Mouse (Mus musculus): ENCODE data around the gene Arl13a. TPM values are rescaled to one million over a fixed set of nuclear protein-coding genes. Genes with fewer than 3 reads are reported as not detected.

Arl13a gene
- polyA plus RNA-seq, 1 experiment from 2014 or later = not detected

DNA sequence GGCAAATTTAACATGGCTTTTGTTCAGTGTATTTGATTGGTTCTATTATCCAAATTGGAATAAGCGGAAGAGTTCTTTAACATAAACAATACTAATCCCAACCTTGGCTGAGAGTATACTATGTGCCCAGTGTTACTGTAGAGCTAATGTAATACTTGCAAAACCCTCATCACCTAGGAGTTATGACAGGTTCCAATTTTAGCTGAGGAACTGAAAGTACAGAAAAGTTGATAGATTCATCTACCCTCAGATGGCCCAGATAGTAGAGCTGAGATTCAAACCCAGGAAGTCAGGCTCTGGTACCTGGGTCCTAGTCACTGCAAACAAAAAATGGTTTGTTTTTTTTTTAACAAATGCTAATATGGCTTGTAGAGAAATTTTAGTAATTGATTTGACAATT, 16.7 kb upstream of the Arl13a start:
- Histone ChIP-seq H3K36me3 (ENCODE audit: control insufficient read depth, insufficient read depth, low read length) (no peaks in the 10 kb centered on the region), H3K27me3 (ENCODE audit: control insufficient read depth, insufficient read depth, low read length) (no peaks in the 10 kb centered on the region), H3K4me3 (replicated peaks; ENCODE audit: low read length) (no peak overlapping the region), H3K9me3 (replicated peaks; ENCODE audit: control insufficient read depth, low read length) (no peaks in the 10 kb centered on the region), H3K27ac (ENCODE audit: low read length) (no peak overlapping the region), H3K4me1 (ENCODE audit: control insufficient read depth, insufficient read depth, low read length) (no peaks in the 10 kb centered on the region), H3K9ac (ENCODE audit: low read length) (no peak overlapping the region), H3K4me2 (ENCODE audit: low read depth, low read length) (no peak overlapping the region)
- WGBS = 71% methylated on average over 1 of the region's 1 CpGs
- ATAC-seq (ENCODE audit: insufficient read depth, low FRiP score) = no peak

DNA sequence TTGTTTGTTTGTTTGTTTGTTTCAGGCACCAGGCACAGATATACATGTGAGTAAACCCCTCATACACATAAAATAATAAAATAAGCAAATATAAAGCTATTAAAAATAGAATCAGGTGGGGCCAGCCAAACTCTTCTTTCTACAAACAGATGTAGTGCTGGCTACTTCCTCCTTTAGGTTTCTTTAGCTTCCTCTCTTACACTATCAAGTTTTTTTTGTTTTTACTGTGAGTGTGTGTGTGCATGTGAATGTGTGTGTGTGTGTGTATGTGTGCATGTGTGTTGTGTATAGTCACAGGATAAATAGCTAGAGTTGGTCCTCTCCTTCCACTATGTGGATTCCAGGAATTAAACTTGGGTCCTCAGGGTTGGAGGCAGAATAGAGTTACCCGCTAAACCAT, 12.6 kb upstream of the Arl13a start:
- Histone ChIP-seq H3K27ac (ENCODE audit: low read length) (no peak overlapping the region), H3K27me3 (ENCODE audit: control insufficient read depth, insufficient read depth, low read length) (no peaks in the 10 kb centered on the region), H3K9me3 (replicated peaks; ENCODE audit: control insufficient read depth, low read length) (no peaks in the 10 kb centered on the region), H3K4me2 (ENCODE audit: low read depth, low read length) (no peak overlapping the region), H3K9ac (ENCODE audit: low read length) (no peak overlapping the region), H3K4me1 (ENCODE audit: control insufficient read depth, insufficient read depth, low read length) (no peaks in the 10 kb centered on the region), H3K36me3 (ENCODE audit: control insufficient read depth, insufficient read depth, low read length) (no peaks in the 10 kb centered on the region), H3K4me3 (replicated peaks; ENCODE audit: low read length) (no peak overlapping the region)
- no peak for ATAC-seq (ENCODE audit: insufficient read depth, low FRiP score)
- 100% methylated on average over 1 of the region's 1 CpGs for WGBS

- H3K4me2 ChIP-seq (ENCODE audit: low read depth, low read length) = no peak overlapping the region
- H3K27me3 ChIP-seq (ENCODE audit: control insufficient read depth, insufficient read depth, low read length) = no peaks in the 10 kb centered on the region
- H3K4me1 ChIP-seq (ENCODE audit: control insufficient read depth, insufficient read depth, low read length) = no peaks in the 10 kb centered on the region
- 62% methylated on average over 2 of the region's 2 CpGs for WGBS
- H3K36me3 ChIP-seq (ENCODE audit: control insufficient read depth, insufficient read depth, low read length) = no peaks in the 10 kb centered on the region
- H3K9ac ChIP-seq (ENCODE audit: low read length) = no peak overlapping the region
- no peak for ATAC-seq (ENCODE audit: insufficient read depth, low FRiP score)
- no peaks in the 10 kb centered on the region for H3K9me3 ChIP-seq (replicated peaks; ENCODE audit: control insufficient read depth, low read length)
- H3K4me3 ChIP-seq (replicated peaks; ENCODE audit: low read length) = no peak overlapping the region
- H3K27ac ChIP-seq (ENCODE audit: low read length) = no peak overlapping the region
These were observed 21.2 kb downstream of the Arl13a start for GRCm38 (mm10) chrX:134208491-134208890.

DNA sequence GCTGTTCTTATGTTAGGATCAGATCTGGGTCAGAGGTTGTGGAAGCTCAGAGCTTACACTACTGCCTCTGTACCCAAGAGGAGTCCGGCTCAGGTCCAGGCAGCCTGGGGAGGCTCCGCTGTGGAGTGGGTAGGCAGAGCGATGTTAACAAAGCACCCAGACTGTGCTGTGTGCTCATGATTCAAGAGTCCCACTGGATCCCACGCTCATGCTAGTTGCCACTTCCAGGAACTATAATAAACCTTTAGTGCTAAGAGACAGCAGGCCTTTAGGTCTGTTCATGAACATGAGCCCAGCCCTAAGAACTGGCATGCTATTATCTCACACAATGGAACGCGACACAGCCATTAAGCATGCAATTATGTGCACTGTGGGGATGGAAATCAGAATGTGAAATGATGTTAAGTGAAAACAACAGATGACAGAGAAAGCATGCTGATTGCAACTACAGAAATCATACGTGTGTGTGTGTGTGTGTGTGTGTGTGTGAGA, 23.9 kb downstream of the Arl13a start:
- ATAC-seq (ENCODE audit: insufficient read depth, low FRiP score) = no peak
- H3K27ac ChIP-seq (ENCODE audit: low read length) = no peak overlapping the region
- H3K4me3 ChIP-seq (replicated peaks; ENCODE audit: low read length) = no peak overlapping the region
- no peaks in the 10 kb centered on the region for H3K9me3 ChIP-seq (replicated peaks; ENCODE audit: control insufficient read depth, low read length)
- no peaks in the 10 kb centered on the region for H3K36me3 ChIP-seq (ENCODE audit: control insufficient read depth, insufficient read depth, low read length)
- no peak overlapping the region for H3K9ac ChIP-seq (ENCODE audit: low read length)
- WGBS = 92% methylated on average over 7 of the region's 7 CpGs
- H3K4me2 ChIP-seq (ENCODE audit: low read depth, low read length) = no peak overlapping the region
- no peaks in the 10 kb centered on the region for H3K4me1 ChIP-seq (ENCODE audit: control insufficient read depth, insufficient read depth, low read length)
- H3K27me3 ChIP-seq (ENCODE audit: control insufficient read depth, insufficient read depth, low read length) = no peaks in the 10 kb centered on the region

GRCm38 (mm10) chrX:134218161-134218560, 30.9 kb downstream of the Arl13a start:
- Histone ChIP-seq H3K4me1 (ENCODE audit: control insufficient read depth, insufficient read depth, low read length) (no peaks in the 10 kb centered on the region), H3K9ac (ENCODE audit: low read length) (no peak overlapping the region)
- WGBS = 66% methylated on average over 4 of the region's 4 CpGs

DNA sequence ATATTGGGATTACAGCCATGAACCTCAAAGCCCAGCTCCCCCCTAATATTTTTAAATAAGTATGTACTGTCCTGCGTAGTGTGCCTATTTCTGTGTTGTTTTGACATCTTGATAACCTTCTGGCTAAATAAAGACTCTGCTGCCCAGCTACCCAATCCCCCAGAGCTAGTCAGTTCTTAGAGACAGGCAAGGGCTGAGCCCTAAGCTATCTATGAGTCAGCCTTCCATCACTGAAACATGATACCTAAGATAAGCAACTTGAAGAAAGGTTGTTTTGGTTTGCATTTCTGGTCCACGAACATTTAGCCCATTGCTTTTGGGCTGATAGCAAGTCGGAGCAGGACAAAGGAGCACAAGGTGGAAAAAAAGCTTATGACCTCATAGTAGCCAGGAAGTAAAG, 33.3 kb downstream of the Arl13a start:
- Histone ChIP-seq H3K9ac (ENCODE audit: low read length) (no peak overlapping the region), H3K9me3 (replicated peaks; ENCODE audit: control insufficient read depth, low read length) (no peaks in the 10 kb centered on the region), H3K36me3 (ENCODE audit: control insufficient read depth, insufficient read depth, low read length) (no peaks in the 10 kb centered on the region), H3K27ac (ENCODE audit: low read length) (no peak overlapping the region), H3K27me3 (ENCODE audit: control insufficient read depth, insufficient read depth, low read length) (no peaks in the 10 kb centered on the region), H3K4me1 (ENCODE audit: control insufficient read depth, insufficient read depth, low read length) (no peaks in the 10 kb centered on the region), H3K4me3 (replicated peaks; ENCODE audit: low read length) (no peak overlapping the region), H3K4me2 (ENCODE audit: low read depth, low read length) (no peak overlapping the region)
- 37% methylated on average over 3 of the region's 3 CpGs for WGBS
- no peak for ATAC-seq (ENCODE audit: insufficient read depth, low FRiP score)

More at GRCm38 (mm10) chrX:134218161-134218560, 30.9 kb downstream of the Arl13a start:
- H3K36me3 ChIP-seq (ENCODE audit: control insufficient read depth, insufficient read depth, low read length) = no peaks in the 10 kb centered on the region
- no peak overlapping the region for H3K4me2 ChIP-seq (ENCODE audit: low read depth, low read length)
- no peaks in the 10 kb centered on the region for H3K9me3 ChIP-seq (replicated peaks; ENCODE audit: control insufficient read depth, low read length)
- no peak overlapping the region for H3K27ac ChIP-seq (ENCODE audit: low read length)
- H3K27me3 ChIP-seq (ENCODE audit: control insufficient read depth, insufficient read depth, low read length) = no peaks in the 10 kb centered on the region
- no peak for ATAC-seq (ENCODE audit: insufficient read depth, low FRiP score)
- H3K4me3 ChIP-seq (replicated peaks; ENCODE audit: low read length) = no peak overlapping the region

DNA sequence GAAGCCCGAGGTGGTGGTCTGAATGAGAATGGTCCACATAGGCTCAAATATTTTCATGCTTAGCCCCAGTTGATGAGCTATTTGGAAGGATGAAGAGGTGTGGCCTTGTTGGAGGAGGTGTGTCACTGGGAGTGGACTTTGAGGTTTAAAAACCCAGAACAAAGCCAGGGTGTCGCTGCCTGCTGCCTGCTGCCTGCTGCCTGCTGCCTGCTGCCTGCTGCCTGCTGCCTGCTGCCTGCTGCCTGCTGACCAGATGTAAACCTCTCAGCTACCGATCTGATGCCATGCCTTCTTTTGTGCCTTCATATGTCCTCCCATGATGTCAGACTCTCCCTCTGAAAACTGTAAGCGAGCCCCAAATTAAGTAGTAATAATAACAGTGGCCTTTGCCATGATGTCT, 34.6 kb downstream of the Arl13a start, which contains the start of gene Nox1:
Gene Nox1, minus strand, starts transcription at position 101 of the 400 bp plus-strand sequence.
- no peak for ATAC-seq (ENCODE audit: insufficient read depth, low FRiP score)
- H3K4me1 ChIP-seq (ENCODE audit: control insufficient read depth, insufficient read depth, low read length) = no peaks in the 10 kb centered on the region
- H3K9ac ChIP-seq (ENCODE audit: low read length) = no peak within 1 kb of the TSS
- no peak within 1 kb of the TSS for H3K4me3 ChIP-seq (replicated peaks; ENCODE audit: low read length)
- H3K27ac ChIP-seq (ENCODE audit: low read length) = no peak within 1 kb of the TSS
- H3K4me2 ChIP-seq (ENCODE audit: low read depth, low read length) = no peak within 1 kb of the TSS
- H3K9me3 ChIP-seq (replicated peaks; ENCODE audit: control insufficient read depth, low read length) = no peaks in the 10 kb centered on the region
- no peaks in the 10 kb centered on the region for H3K27me3 ChIP-seq (ENCODE audit: control insufficient read depth, insufficient read depth, low read length)
- 62% methylated on average over 4 of the region's 4 CpGs for WGBS
- no peaks in the 10 kb centered on the region for H3K36me3 ChIP-seq (ENCODE audit: control insufficient read depth, insufficient read depth, low read length)

GRCm38 (mm10) chrX:134233048-134233447, 45.7 kb downstream of the Arl13a start:
- Histone ChIP-seq H3K4me1 (ENCODE audit: control insufficient read depth, insufficient read depth, low read length) (no peaks in the 10 kb centered on the region), H3K27me3 (ENCODE audit: control insufficient read depth, insufficient read depth, low read length) (no peaks in the 10 kb centered on the region), H3K4me2 (ENCODE audit: low read depth, low read length) (no peak overlapping the region), H3K9ac (ENCODE audit: low read length) (no peak overlapping the region), H3K9me3 (replicated peaks; ENCODE audit: control insufficient read depth, low read length) (no peaks in the 10 kb centered on the region), H3K36me3 (ENCODE audit: control insufficient read depth, insufficient read depth, low read length) (no peaks in the 10 kb centered on the region), H3K27ac (ENCODE audit: low read length) (no peak overlapping the region), H3K4me3 (replicated peaks; ENCODE audit: low read length) (no peak overlapping the region)
- 77% methylated on average over 1 of the region's 1 CpGs for WGBS
- ATAC-seq (ENCODE audit: insufficient read depth, low FRiP score) = no peak

GRCm38 (mm10) chrX:134238266-134238665, 51.0 kb downstream of the Arl13a start:
- Histone ChIP-seq H3K36me3 (ENCODE audit: control insufficient read depth, insufficient read depth, low read length) (0 out of 2 replicates have a peak, but pooled peaks cover 4% of the 10 kb centered on the region), H3K4me3 (replicated peaks; ENCODE audit: low read length) (no peak overlapping the region), H3K27me3 (ENCODE audit: control insufficient read depth, insufficient read depth, low read length) (no peaks in the 10 kb centered on the region), H3K4me2 (ENCODE audit: low read depth, low read length) (no peak overlapping the region), H3K27ac (ENCODE audit: low read length) (no peak overlapping the region), H3K9ac (ENCODE audit: low read length) (no peak overlapping the region), H3K9me3 (replicated peaks; ENCODE audit: control insufficient read depth, low read length) (no peaks in the 10 kb centered on the region), H3K4me1 (ENCODE audit: control insufficient read depth, insufficient read depth, low read length) (no peaks in the 10 kb centered on the region)
- 87% methylated on average over 10 of the region's 10 CpGs for WGBS
- ATAC-seq (ENCODE audit: insufficient read depth, low FRiP score) = no peak

- Histone ChIP-seq H3K27ac (ENCODE audit: low read length) (no peak overlapping the region), H3K9me3 (replicated peaks; ENCODE audit: control insufficient read depth, low read length) (no peaks in the 10 kb centered on the region), H3K4me1 (ENCODE audit: control insufficient read depth, insufficient read depth, low read length) (no peaks in the 10 kb centered on the region), H3K4me2 (ENCODE audit: low read depth, low read length) (no peak overlapping the region), H3K36me3 (ENCODE audit: control insufficient read depth, insufficient read depth, low read length) (no peaks in the 10 kb centered on the region), H3K4me3 (replicated peaks; ENCODE audit: low read length) (no peak overlapping the region), H3K27me3 (ENCODE audit: control insufficient read depth, insufficient read depth, low read length) (no peaks in the 10 kb centered on the region), H3K9ac (ENCODE audit: low read length) (no peak overlapping the region)
- WGBS = 70% methylated on average over 10 of the region's 10 CpGs
- no peak for ATAC-seq (ENCODE audit: insufficient read depth, low FRiP score)
These were observed 58.6 kb downstream of the Arl13a start for GRCm38 (mm10) chrX:134245946-134246345.
